In genomic region chr6:80862741-80863140, GRCm38 (mm10) we compare ENCODE assay signal across 21 mouse cellular contexts.
A peak's percentile ranks its signal among the peaks of the same experiment; 100 is the strongest.
DNase-seq lines count a peak whose midpoint lies in the region; ATAC-seq and TF ChIP-seq lines count a peak whose summit lies in the region.
"Had no signal": no experiment of that assay in that cellular context is flagged by ENCODE, and none has a peak within 500 bp of the region (broad histone marks: within the 10 kb centered on the region; RNA-seq: fewer than 3 reads in every experiment).

No protein-coding gene starts in this region.

- 71% methylated on average over 2 of the region's 2 CpGs for WGBS in forebrain, embryonic 14.5 days
- 64% methylated on average over 2 of the region's 2 CpGs for WGBS in forebrain, embryonic 16.5 days

- no peaks in the 10 kb centered on the region for H3K36me3 ChIP-seq in forebrain, embryonic 14.5 days (ENCODE audit: control insufficient read depth, insufficient read depth, low read length)
- H3K36me3 ChIP-seq in forebrain, embryonic 16.5 days (ENCODE audit: control insufficient read depth, insufficient read depth), result no peaks in the 10 kb centered on the region
- H3K36me3 ChIP-seq: embryonic facial prominence, embryonic 10.5 days; embryonic facial prominence, embryonic 12.5 days; G1E had no signal

- no peak overlapping the region for H3K27ac ChIP-seq in forebrain, embryonic 14.5 days (ENCODE audit: low read depth, low read length)
- no peak overlapping the region for H3K27ac ChIP-seq in forebrain, embryonic 16.5 days (ENCODE audit: low read length)
- H3K27ac ChIP-seq in layer of hippocampus, adult 2 months, result peak overlapping the region; percentile 52; the same call in 1 of the 2 replicates
- H3K27ac ChIP-seq: embryonic facial prominence, embryonic 10.5 days; embryonic facial prominence, embryonic 12.5 days; forebrain, embryonic 13.5 days had no signal

- H3K4me3 ChIP-seq in forebrain, embryonic 14.5 days (ENCODE audit: low read depth, low read length), result no peak overlapping the region
- no peak overlapping the region for H3K4me3 ChIP-seq in forebrain, embryonic 16.5 days (replicated peaks; ENCODE audit: low read length)
- no peak overlapping the region for H3K4me3 ChIP-seq in layer of hippocampus, adult 2 months
- H3K4me3 ChIP-seq: embryonic facial prominence, embryonic 10.5 days; embryonic facial prominence, embryonic 12.5 days; forebrain, embryonic 13.5 days had no signal

- DNase-seq in forebrain, embryonic 14.5 days (ENCODE audit: low spot score), result peak; percentile 54
- DNase-seq in layer of hippocampus, adult 2 months (ENCODE audit: low spot score in 2 of 2), result no peak
- DNase-seq in layer of hippocampus, postnatal 25 days (ENCODE audit: extremely low spot score in 1 of 2, low spot score in 1 of 2), result no peak
- peak; percentile 69 for DNase-seq in brain, embryonic 14.5 days (ENCODE audit: low read depth)
- DNase-seq: adrenal gland, postnatal 10 days; adrenal gland, postnatal 25 days; B cell, adult 2 months; cerebellum, adult 11-12 months; cerebellum, adult 2 months; cerebellum, adult 9-10 months; cerebellum, postnatal 10 days; cerebellum, postnatal 25 days had no signal

- no peaks in the 10 kb centered on the region for H3K9me3 ChIP-seq in forebrain, embryonic 14.5 days (replicated peaks; ENCODE audit: control insufficient read depth, low read length)
- no peaks in the 10 kb centered on the region for H3K9me3 ChIP-seq in forebrain, embryonic 16.5 days (ENCODE audit: control insufficient read depth, low read length)
- H3K9me3 ChIP-seq: embryonic facial prominence, embryonic 10.5 days; embryonic facial prominence, embryonic 12.5 days; forebrain, embryonic 13.5 days had no signal

- ATAC-seq in forebrain, embryonic 14.5 days, result no peak
- no peak for ATAC-seq in forebrain, embryonic 16.5 days
- ATAC-seq: activated CD4-positive, CD25-positive, alpha-beta regulatory T cell, adult 4 months; CD4-positive, CD25-positive, alpha-beta regulatory T cell, adult 4 months; forebrain, embryonic 13.5 days; Patski had no signal

- H3K27me3 ChIP-seq in forebrain, embryonic 14.5 days (replicated peaks; ENCODE audit: control insufficient read depth, insufficient read depth, low read length), result no peaks in the 10 kb centered on the region
- no peaks in the 10 kb centered on the region for H3K27me3 ChIP-seq in forebrain, embryonic 16.5 days (replicated peaks; ENCODE audit: control insufficient read depth, insufficient read depth, low read length)
- H3K27me3 ChIP-seq: CH12.LX; embryonic facial prominence, embryonic 12.5 days; forebrain, embryonic 13.5 days had no signal

- TF ChIP-seq CTCF in layer of hippocampus, adult 2 months (conservative IDR thresholded peaks at IDR 0.05), result no peak
- no peak for TF ChIP-seq CTCF in brain, embryonic 14.5 days (IDR thresholded peaks at IDR 0.05; ENCODE audit: borderline replicate concordance, extremely low read depth, insufficient read depth, insufficient read length)

- no peak for TF ChIP-seq POLR2A in brain, embryonic 14.5 days (IDR thresholded peaks at IDR 0.05; ENCODE audit: borderline replicate concordance, extremely low read depth, insufficient read depth, insufficient read length, poor library complexity, severe bottlenecking)

- no peak overlapping the region for H3K4me2 ChIP-seq in forebrain, embryonic 14.5 days (ENCODE audit: low read length)
- no peak overlapping the region for H3K4me2 ChIP-seq in forebrain, embryonic 16.5 days (ENCODE audit: low read length)
- H3K4me2 ChIP-seq: embryonic facial prominence, embryonic 12.5 days; forebrain, embryonic 13.5 days had no signal

- no peak overlapping the region for H3K9ac ChIP-seq in forebrain, embryonic 14.5 days (ENCODE audit: low read length)
- H3K9ac ChIP-seq in forebrain, embryonic 16.5 days (replicated peaks; ENCODE audit: low read depth, low read length), result no peak overlapping the region
- H3K9ac ChIP-seq: embryonic facial prominence, embryonic 12.5 days; forebrain, embryonic 13.5 days had no signal

- no peaks in the 10 kb centered on the region for H3K4me1 ChIP-seq in forebrain, embryonic 14.5 days (ENCODE audit: control insufficient read depth, insufficient read depth, low read length)
- peaks cover 3% of the 10 kb centered on the region; the same call in 1 of the 2 replicates for H3K4me1 ChIP-seq in forebrain, embryonic 16.5 days (replicated peaks; ENCODE audit: control insufficient read depth, insufficient read depth, low read length)
- H3K4me1 ChIP-seq: embryonic facial prominence, embryonic 10.5 days; embryonic facial prominence, embryonic 12.5 days; forebrain, embryonic 13.5 days had no signal

Comparison
In these comparisons a context has a peak if more than half of its experiments do, and no peak if none do; other contexts are left out.
1. DNase-seq: peak in forebrain, embryonic 14.5 days (single experiment) and brain, embryonic 14.5 days (single experiment); none in layer of hippocampus, adult 2 months (0 of 2) and layer of hippocampus, postnatal 25 days (0 of 2).